Mouse (Mus musculus) neural tube, embryonic 13.5 days (tissue): ENCODE data around the gene Rassf7. TPM values are rescaled to one million over a fixed set of nuclear protein-coding genes. Genes with fewer than 3 reads are reported as not detected.

Experiments
- ATAC-seq: fragments of 200-750 bp; cut with Nextera tagmentation; 2 replicates; pipeline ENCODE4 v1.8.0; 2017; ENCODE audit warnings: low read depth, mild to moderate bottlenecking, moderate TSS enrichment, moderate library complexity
- H3K27ac ChIP-seq: fragments of 300-500 bp; sonication (generic); replicated peaks from 2 replicates; pipeline ENCODE4 v1.5.1; 2015; ENCODE audit warnings: moderate library complexity, mild to moderate bottlenecking, inconsistent platforms
- H3K27me3 ChIP-seq: fragments of 300-500 bp; sonication (generic); 2 replicates; pipeline ENCODE4 v1.6.1; 2015; ENCODE audit warnings: mild to moderate bottlenecking, inconsistent platforms
- H3K36me3 ChIP-seq: fragments of 300-500 bp; sonication (generic); 2 replicates; pipeline ENCODE4 v1.6.1; 2015; ENCODE audit warnings: mild to moderate bottlenecking, inconsistent platforms
- H3K4me1 ChIP-seq: fragments of 300-500 bp; sonication (generic); replicated peaks from 2 replicates; pipeline ENCODE4 v1.6.1; 2015; ENCODE audit warnings: inconsistent platforms
- H3K4me2 ChIP-seq: fragments of 300-500 bp; sonication (generic); 2 replicates; pipeline ENCODE4 v1.6.1; 2015; ENCODE audit warnings: inconsistent platforms, mild to moderate bottlenecking, moderate library complexity
- H3K4me3 ChIP-seq: fragments of 300-500 bp; sonication (generic); 2 replicates; pipeline ENCODE4 v1.5.1; 2015; ENCODE audit warnings: mild to moderate bottlenecking, inconsistent platforms
- H3K9ac ChIP-seq: fragments of 300-500 bp; sonication (generic); 2 replicates; pipeline ENCODE4 v1.6.1; 2015; ENCODE audit warnings: moderate library complexity, mild to moderate bottlenecking, inconsistent platforms
- H3K9me3 ChIP-seq: fragments of 300-500 bp; sonication (generic); 2 replicates; pipeline ENCODE4 v1.6.1; 2016; ENCODE audit warnings: inconsistent platforms
- WGBS: fragments of 180-500 bp; shearing (Covaris S2); methylation state at CpG from one replicate; pipeline ENCODE4 v1.1.7; 2015; 5-methylcytosine and 5-hydroxymethylcytosine counted together
- polyA plus RNA-seq: library from polyadenylated mRNA; unstranded; fragments of >200 nt; fragmentation: Nextera tagmentation; extraction: Ambion mirVana; gene quantifications from 2 replicates; pipeline ENCODE4 v1.2.1, GENCODE M21; 2015

Gene Rassf7
- polyA plus RNA-seq = 29.8 and 31.7 TPM in 2 replicates

GRCm38 (mm10) chr7:141215101-141215879 is at the start of gene Rassf7:
TSS of gene Rassf7 (plus strand) at chr7:141215860.
- peak within 1 kb of the TSS; percentile 58 for H3K4me3 ChIP-seq
- peaks cover 9% of the 10 kb centered on the region; the same call in 1 of the 2 replicates for H3K36me3 ChIP-seq
- under 1% methylated on average over 41 of the region's 41 CpGs for WGBS
- H3K27ac ChIP-seq = peak within 1 kb of the TSS; percentile 87
- no peaks in the 10 kb centered on the region for H3K9me3 ChIP-seq
- H3K4me2 ChIP-seq = peak within 1 kb of the TSS; percentile 94
- no peaks in the 10 kb centered on the region for H3K27me3 ChIP-seq
- peak; percentile 96 for ATAC-seq
- peaks cover 28% of the 10 kb centered on the region for H3K4me1 ChIP-seq
- H3K9ac ChIP-seq = peak within 1 kb of the TSS; percentile 82

GRCm38 (mm10) chr7:141167901-141168517 is 47.7 kb upstream of the Rassf7 start:
- peak overlapping the region; percentile 68 for H3K9ac ChIP-seq
- H3K4me2 ChIP-seq = peak overlapping the region; percentile 53
- no peaks in the 10 kb centered on the region for H3K27me3 ChIP-seq
- H3K27ac ChIP-seq = no peak overlapping the region
- H3K9me3 ChIP-seq = no peaks in the 10 kb centered on the region
- peaks cover 26% of the 10 kb centered on the region for H3K36me3 ChIP-seq
- ATAC-seq = no peak
- peaks cover 19% of the 10 kb centered on the region for H3K4me1 ChIP-seq
- WGBS = 23% methylated on average over 7 of the region's 7 CpGs
- peak overlapping the region; percentile 38 for H3K4me3 ChIP-seq

DNA sequence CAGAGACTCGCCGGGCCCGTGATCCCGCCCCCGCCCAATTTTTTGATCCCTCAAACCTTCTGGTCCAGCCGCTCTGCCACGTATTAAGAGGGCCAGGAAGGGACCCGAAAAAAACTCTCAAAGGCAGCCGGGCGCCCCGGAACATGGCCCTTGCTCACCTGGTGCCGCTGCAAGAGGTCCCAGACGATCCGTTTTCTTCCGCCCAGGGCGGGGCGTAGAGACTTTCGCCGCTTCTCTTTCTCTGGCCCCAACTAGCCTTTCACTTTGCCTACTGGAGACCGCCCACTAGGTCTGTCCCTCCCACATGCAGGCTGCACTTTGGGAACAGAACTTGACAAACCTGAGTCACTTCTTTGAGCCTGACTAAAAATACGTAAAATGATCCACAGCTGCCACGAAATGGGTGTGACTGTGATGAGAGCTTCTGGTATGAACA is 47.1 kb upstream of the Rassf7 start:
- H3K27me3 ChIP-seq = no peaks in the 10 kb centered on the region
- WGBS = 4% methylated on average over 22 of the region's 22 CpGs
- H3K4me1 ChIP-seq = peaks cover 24% of the 10 kb centered on the region
- H3K9me3 ChIP-seq = no peaks in the 10 kb centered on the region
- H3K9ac ChIP-seq = peak overlapping the region; percentile 68
- peak overlapping the region; percentile 53 for H3K4me2 ChIP-seq
- H3K4me3 ChIP-seq = peak overlapping the region; percentile 38
- peaks cover 21% of the 10 kb centered on the region for H3K36me3 ChIP-seq
- ATAC-seq = no peak
- H3K27ac ChIP-seq = no peak overlapping the region

GRCm38 (mm10) chr7:141169300-141169699 is 46.4 kb upstream of the Rassf7 start:
- no peak for ATAC-seq
- Histone ChIP-seq H3K9ac (no peak overlapping the region), H3K36me3 (peaks cover 13% of the 10 kb centered on the region), H3K9me3 (no peaks in the 10 kb centered on the region), H3K27me3 (no peaks in the 10 kb centered on the region), H3K4me3 (no peak overlapping the region), H3K4me2 (no peak overlapping the region), H3K4me1 (peaks cover 27% of the 10 kb centered on the region), H3K27ac (no peak overlapping the region)
- 68% methylated on average over 1 of the region's 1 CpGs for WGBS

GRCm38 (mm10) chr7:141169866-141170265 is 45.8 kb upstream of the Rassf7 start:
- ATAC-seq = no peak
- Histone ChIP-seq H3K4me3 (no peak overlapping the region), H3K9me3 (no peaks in the 10 kb centered on the region), H3K27me3 (no peaks in the 10 kb centered on the region), H3K4me2 (no peak overlapping the region), H3K27ac (no peak overlapping the region), H3K9ac (no peak overlapping the region), H3K4me1 (peaks cover 27% of the 10 kb centered on the region), H3K36me3 (peaks cover 9% of the 10 kb centered on the region)

DNA sequence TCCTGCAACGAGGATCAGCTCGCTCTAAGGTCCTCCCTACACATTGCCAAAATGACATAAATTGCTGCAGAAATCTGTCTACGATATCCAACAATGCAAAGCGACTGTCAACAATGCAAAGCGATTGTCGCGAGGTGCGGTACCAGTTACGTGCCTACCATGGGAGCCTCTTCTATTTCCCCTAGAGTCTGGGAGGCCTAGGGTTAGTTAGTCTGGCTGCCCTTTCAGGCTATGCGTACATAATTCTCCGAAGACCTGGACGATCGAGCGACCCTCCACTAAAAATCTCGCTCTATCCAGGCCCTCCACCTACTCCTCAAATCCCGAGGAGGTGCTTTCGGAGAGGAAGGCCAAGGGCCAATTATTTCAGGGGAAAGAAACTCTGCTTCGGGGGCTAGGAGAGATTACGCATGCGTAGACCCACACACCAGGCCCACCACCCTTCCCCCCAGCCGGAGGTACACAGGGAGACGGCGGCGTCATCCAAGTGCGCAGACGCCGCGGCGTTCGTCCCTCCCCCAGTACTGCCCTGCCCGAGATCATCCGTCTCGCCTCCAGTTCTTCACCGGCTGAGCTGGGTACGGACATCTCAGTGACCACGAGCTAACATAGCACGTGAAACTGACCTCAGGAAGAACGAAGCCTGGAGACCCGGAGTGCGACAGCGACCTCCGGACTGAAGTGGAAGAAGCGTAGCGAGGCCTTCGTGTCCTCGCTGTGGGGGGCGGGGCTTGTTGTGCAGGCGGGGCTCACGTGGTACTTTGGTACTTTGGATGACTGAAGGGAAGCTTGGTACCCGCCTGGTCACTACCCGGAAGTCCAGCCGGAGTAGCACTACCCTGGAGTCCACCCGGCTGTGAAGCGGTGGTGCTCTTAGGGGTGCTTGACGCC is 43.3 kb upstream of the Rassf7 start, which contains the start of gene Rnh1:
Gene Rnh1, minus strand, starts transcription at position 742 of the 891 bp plus-strand sequence.
- WGBS = 3% methylated on average over 55 of the region's 55 CpGs
- ATAC-seq = peak; percentile 97
- Histone ChIP-seq H3K4me2 (peak within 1 kb of the TSS; percentile 64), H3K4me3 (peak within 1 kb of the TSS; percentile 55), H3K9me3 (no peaks in the 10 kb centered on the region), H3K27me3 (no peaks in the 10 kb centered on the region), H3K4me1 (peaks cover 27% of the 10 kb centered on the region), H3K36me3 (no peaks in the 10 kb centered on the region), H3K9ac (peak within 1 kb of the TSS; percentile 79), H3K27ac (peak within 1 kb of the TSS; percentile 97)

DNA sequence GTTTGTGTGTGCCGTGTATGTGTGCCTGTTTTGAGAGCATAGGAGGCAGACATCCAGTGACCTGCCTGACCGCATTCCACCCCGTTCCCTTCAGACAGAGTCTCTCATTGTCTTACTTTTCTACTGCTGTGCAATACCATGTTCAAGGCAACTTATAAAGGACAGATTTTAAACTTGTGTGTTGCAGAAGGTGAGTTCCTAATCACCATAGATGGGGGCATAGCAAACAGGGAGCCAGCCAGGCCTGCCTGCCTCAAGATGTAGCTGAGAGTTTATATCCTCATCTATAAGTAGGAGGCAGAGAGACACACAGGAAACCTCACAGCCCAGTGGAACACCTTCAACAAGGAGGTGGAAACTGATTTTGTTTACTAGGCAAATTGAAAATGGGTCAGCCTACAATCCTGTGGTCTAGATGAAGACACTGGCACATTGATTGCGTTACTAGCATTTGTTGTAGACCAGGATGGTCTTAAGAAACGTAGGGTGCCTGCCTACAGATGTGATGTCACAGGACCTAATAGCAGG is 42.3 kb upstream of the Rassf7 start:
- 83% methylated on average over 5 of the region's 5 CpGs for WGBS
- no peaks in the 10 kb centered on the region for H3K36me3 ChIP-seq

GRCm38 (mm10) chr7:141175068-141175467 is 40.6 kb upstream of the Rassf7 start:
- no peaks in the 10 kb centered on the region for H3K27me3 ChIP-seq
- peaks cover 10% of the 10 kb centered on the region for H3K4me1 ChIP-seq
- ATAC-seq = no peak
- H3K9ac ChIP-seq = no peak overlapping the region
- no peak overlapping the region for H3K4me3 ChIP-seq
- no peak overlapping the region for H3K27ac ChIP-seq
- no peaks in the 10 kb centered on the region for H3K36me3 ChIP-seq
- no peak overlapping the region for H3K4me2 ChIP-seq
- 85% methylated on average over 4 of the region's 4 CpGs for WGBS
- H3K9me3 ChIP-seq = no peaks in the 10 kb centered on the region

More for the DNA sequence above, 42.3 kb upstream of the Rassf7 start:
- ATAC-seq = no peak
- Histone ChIP-seq H3K9me3 (no peaks in the 10 kb centered on the region), H3K27me3 (no peaks in the 10 kb centered on the region), H3K4me2 (peak overlapping the region; percentile 64), H3K27ac (peak overlapping the region; percentile 97), H3K4me3 (peak overlapping the region; percentile 55), H3K9ac (peak overlapping the region; percentile 79), H3K4me1 (peaks cover 18% of the 10 kb centered on the region)

DNA sequence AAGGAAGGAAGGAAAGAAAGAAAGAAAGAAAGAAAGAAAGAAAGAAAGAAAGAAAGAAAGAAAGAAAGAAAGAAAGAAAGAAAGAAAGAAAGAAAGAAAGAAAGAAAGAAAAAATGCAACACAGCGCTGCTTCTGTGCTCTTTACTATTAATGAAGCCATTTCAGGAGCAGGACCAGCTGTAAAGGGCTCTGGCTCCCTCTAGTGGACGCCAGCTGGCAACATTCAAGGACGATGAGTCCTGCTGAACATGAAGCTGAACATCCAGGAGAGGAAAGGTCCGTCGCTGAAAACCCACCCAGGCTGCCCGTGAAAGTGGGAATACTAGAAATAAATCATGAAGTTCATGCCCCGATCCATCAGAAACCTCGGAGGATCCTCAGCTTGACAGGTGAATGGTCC is 39.5 kb upstream of the Rassf7 start:
- H3K4me1 ChIP-seq = peaks cover 10% of the 10 kb centered on the region
- 2% methylated on average over 8 of the region's 8 CpGs for WGBS
- H3K36me3 ChIP-seq = no peaks in the 10 kb centered on the region
- no peak overlapping the region for H3K4me2 ChIP-seq
- no peak for ATAC-seq
- H3K9me3 ChIP-seq = no peaks in the 10 kb centered on the region
- H3K27ac ChIP-seq = no peak overlapping the region
- H3K4me3 ChIP-seq = no peak overlapping the region
- no peak overlapping the region for H3K9ac ChIP-seq
- H3K27me3 ChIP-seq = no peaks in the 10 kb centered on the region

DNA sequence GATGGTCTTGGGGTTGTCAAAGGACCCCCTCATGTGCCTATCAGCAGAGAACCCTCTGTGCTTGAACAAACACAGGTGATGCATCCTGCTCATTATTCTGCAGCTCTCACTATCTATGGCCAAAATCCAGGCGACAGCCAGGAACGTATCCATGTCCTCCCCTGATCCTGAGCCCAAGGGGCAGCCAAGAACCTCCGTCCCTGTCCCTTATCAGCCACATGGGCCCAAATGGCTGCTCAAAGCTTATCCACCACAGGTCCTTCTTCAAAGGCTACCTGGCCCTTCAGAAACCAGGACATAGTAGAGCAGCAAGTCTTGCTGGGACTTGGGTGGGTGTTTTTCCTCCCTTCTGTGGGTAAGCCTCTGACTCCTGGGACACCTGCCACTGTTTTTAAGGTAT is 27.5 kb upstream of the Rassf7 start:
- H3K27ac ChIP-seq = no peak overlapping the region
- H3K9ac ChIP-seq = no peak overlapping the region

DNA sequence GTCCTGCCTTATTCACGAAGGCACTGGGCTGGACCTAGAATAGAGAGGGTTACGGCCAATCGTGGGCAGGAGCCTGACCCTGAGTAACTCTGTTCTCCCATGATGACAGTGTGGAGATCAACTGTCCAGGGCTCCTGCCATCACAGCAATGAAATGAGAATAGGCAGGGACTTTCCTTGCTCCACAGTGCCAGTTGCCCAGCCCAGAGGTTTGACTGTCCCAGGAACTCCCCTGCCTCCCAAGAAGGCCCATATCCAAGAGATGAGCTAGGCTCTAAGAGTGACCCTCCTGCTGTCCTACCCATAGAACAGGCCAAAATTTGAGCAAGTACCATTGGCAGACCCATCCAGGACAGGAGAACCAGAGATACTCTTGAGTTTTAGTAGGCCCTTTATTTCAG is 26.9 kb upstream of the Rassf7 start:
- ATAC-seq = no peak
- 95% methylated on average over 3 of the region's 3 CpGs for WGBS
- Histone ChIP-seq H3K27me3 (no peaks in the 10 kb centered on the region), H3K4me1 (peaks cover 19% of the 10 kb centered on the region), H3K4me2 (no peak overlapping the region), H3K4me3 (no peak overlapping the region), H3K9ac (no peak overlapping the region), H3K27ac (no peak overlapping the region), H3K36me3 (peaks cover 34% of the 10 kb centered on the region), H3K9me3 (no peaks in the 10 kb centered on the region)

More for the DNA sequence above, 27.5 kb upstream of the Rassf7 start:
- Histone ChIP-seq H3K4me1 (peaks cover 17% of the 10 kb centered on the region), H3K27me3 (no peaks in the 10 kb centered on the region), H3K4me2 (no peak overlapping the region), H3K9me3 (no peaks in the 10 kb centered on the region), H3K36me3 (peaks cover 34% of the 10 kb centered on the region), H3K4me3 (no peak overlapping the region)
- ATAC-seq = no peak
- WGBS = 81% methylated on average over 3 of the region's 3 CpGs
